Mouse (Mus musculus): ENCODE measurements around the gene Med6.

GRCm38 (mm10) chr12:81564173-81564572, 30.6 kb downstream of the Med6 start:
- TF ChIP-seq CTCF (IDR thresholded peaks at IDR 0.05; ENCODE audit: borderline replicate concordance, insufficient read depth, low read length), result no peak
- no peak for TF ChIP-seq POLR2A (IDR thresholded peaks at IDR 0.05; ENCODE audit: low read depth, low read length)
